Mouse (Mus musculus) pancreas, adult 10 weeks (tissue): ENCODE data around the gene Hid1. TPM values are rescaled to one million over a fixed set of nuclear protein-coding genes. Genes with fewer than 3 reads are reported as not detected.

Experiments
- polyA plus RNA-seq: library from polyadenylated mRNA; stranded (reverse); fragments of 350-450 nt; fragmentation: Illumina TruSeq; extraction: RNeasy Lipid Tissue Mini Kit (QIAGEN cat#74804); gene quantifications from one replicate; pipeline ENCODE4 v1.2.3, GENCODE M21; 2015; ENCODE audit warnings: low read depth, low replicate concordance; ENCODE audit not compliant: insufficient read depth

Hid1 gene
- 44.2 TPM for polyA plus RNA-seq

DNA sequence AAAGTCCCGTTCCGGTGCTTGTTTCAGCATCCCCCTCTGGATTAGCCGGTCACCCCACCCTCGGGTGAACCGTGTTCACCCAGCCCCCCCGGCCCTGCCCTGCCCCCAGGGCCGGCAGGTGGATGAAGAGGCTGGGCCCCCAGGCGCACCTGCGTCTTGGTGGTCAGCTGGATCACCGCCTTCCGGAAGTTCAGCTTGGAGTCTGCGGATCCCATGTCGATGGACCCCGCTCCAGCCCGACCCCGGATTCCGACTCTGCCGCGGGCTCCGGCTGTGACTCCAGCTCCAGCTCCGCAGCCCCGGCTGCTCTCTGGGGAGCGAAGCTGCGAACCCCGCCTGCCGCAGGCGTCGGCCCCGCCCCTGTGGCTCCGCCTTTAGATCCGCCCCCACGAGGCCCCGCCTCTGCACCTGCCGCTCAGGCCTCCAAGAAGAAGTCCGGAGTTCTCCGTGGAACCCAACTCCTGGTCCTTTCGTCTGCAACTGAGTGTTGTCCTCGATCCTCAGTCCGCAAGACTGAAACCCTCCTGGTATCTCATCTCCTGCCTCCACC lies at the start of gene Hid1:
TSS of gene Hid1 (minus strand) at position 362 of the 550 bp plus-strand sequence.

DNA sequence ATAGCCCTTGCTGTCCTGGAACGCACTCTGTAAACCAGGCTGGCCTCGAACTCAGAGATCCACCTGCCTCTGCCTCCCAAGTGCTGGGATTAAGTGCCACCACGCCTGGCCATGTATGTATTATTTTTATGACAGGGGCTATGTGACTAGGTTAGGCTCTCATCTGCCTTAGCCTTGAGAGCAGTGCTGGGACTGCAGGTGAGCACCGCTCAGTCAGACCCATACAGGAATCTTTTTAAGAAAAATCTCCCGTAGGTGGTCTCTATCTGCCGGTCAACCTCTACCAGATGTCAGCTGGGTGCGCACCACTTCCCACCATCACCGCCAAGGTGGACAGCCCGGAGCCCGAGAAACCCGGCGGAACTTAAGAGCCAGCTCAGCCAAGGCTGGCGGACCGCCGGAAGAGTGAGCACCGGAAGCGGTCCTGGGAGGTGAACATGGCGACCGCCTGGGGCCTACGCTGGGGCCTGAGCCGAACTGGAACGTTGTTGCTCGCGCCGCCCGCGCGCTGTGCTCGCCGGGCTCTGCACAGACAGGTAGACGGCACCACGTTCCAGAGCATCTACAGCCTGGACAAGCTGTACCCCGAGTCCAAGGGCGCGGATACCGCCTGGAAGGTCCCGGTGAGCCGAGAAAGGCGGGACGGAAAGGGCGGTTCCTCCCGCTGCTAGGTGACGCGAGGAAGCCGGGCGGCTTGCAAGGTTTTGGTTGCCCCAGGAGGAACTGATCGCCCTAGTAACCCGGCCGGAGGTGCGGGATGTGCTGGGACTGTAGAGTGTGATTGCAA lies 36.0 kb upstream of the Hid1 start, which contains the start of gene Mrpl58:
TSS of gene Mrpl58 (plus strand) at position 415 of the 787 bp plus-strand sequence.

DNA sequence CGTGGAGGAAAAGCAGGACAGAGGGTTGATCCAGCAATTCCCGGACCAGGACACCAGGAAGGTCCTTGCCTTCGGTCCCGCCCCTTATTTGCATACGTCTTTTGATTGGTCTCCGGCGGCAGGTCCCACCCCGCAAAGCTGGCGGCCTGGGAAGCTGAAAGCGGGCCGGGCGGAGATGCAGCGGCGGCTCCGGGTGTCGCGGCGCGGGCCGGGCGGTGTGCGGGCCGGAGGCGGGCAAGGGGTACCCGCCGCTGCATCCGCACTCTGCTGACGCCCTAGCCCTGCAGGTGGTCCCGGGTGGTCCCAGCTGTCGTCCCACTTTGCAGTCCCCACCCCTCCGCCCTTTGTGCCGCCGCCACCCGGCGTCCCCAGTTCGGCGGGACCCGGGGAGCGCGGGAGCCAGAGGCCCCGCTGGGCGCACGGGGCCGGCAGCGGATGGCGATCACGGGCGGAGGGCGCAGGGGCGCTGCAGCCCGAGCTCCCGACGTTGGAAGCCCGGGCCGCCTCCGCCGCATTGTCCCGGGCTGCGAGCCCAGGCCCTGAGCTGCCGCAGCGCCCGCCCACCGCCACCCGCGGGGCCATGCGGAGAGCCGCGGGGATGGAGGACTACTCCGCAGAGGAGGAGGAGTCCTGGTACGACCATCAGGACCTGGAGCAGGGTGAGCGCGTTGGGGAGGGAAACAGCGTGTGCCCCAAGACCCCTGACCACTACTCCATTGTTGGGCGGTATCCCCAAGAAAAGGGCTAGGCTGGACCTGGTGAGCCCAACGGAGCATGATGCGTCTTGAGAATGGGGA lies 14.4 kb upstream of the Hid1 start, which contains the start of gene Cdr2l:
TSS of gene Cdr2l (plus strand) at position 174 of the 797 bp plus-strand sequence.

DNA sequence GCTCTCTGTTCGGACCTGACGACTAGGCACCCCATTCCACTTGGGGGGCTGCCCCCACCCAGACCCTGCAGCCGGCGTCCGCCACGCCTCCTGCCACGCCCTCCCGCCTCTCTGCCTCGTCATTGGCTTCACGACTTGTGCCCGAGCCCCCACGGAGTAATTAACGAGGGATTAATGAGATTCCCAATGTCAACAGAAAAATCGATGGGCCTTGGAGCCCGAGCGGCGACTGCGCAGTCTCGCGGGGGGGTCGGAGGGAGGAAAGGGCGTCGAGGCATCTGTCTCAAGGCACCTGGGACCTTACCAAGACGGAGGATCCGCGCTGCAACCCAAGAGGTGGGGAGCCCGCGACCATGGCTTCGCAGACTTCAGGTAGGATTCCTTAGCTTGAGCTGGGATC lies 33.0 kb downstream of the Hid1 start, which contains the start of gene Otop3:
TSS of gene Otop3 (plus strand) at position 201 of the 400 bp plus-strand sequence.

DNA sequence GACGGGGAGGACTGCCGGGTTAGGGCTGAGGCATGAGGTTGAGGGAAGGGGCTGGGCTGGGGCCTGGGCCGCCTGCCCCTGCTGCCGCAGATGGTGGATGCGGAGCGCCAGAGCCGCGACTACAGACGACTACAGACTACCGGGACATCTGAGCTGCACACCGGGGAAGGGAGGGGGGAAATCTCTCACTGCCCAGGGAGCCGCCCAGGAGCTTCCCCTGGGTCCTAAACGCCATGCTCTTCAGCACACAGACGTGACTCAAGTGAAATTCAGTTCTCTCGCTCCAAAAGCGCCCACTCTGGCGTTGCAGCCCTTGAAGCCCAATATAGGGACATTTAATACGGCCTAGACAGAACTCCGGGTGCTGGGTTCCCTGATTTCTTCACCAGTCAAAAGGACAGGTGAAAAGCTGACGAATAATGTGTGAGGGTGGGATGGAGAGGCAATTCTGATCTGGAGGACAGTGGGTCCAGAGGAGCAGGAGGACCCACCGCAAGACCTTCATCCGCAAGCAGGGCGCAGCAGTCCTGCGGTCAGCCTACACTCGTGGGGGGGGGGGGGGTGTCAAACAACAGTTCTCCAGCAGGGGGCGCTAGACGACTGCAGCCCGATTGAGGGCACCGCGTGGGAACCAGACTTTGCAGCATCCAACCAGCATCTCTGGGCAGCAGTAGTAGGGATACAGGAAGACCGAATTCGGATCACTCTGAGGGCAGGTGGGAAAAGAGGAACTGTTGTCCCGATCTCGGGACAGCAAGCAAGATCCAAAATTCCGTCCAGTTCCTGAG lies 45.5 kb downstream of the Hid1 start, which contains the start of gene Ush1g:
TSS of gene Ush1g (minus strand) at position 136 of the 788 bp plus-strand sequence.

DNA sequence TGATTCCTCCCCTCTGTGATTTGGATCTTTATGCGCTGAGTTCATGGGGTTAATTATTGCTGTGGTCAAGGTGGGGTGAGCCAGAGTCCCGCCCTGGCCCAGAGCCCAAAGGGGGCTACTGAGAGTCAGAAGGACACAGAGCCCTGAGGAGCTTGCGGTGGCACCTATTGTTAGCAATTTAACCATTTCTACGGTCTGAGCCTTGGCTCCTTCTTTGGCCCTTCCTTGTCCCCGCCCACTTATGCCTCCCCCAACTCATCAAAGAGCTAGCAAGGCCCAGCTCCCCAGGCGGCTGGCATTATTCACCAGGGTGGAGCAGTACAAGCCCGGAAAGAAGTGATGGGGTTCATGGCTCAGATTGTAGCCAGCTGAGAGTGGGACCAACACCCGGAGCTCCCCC lies 60.7 kb downstream of the Hid1 start, which contains the start of gene Otop2:
TSS of gene Otop2 (plus strand) at position 301 of the 400 bp plus-strand sequence.

Other genes with a start within 250 kb of the Hid1 start
- gene Cd300lf, start 233.8 kb downstream of the Hid1 start, polyA plus RNA-seq: not detected
- 15.3 TPM for gene Slc9a3r1, start 204.4 kb downstream of the Hid1 start, polyA plus RNA-seq
- gene Tmem104, start 180.3 kb downstream of the Hid1 start, polyA plus RNA-seq: 2.5 TPM
- gene Nat9, start 179.9 kb downstream of the Hid1 start, polyA plus RNA-seq: 12.4 TPM
- 0.48 TPM for gene Grin2c, start 100.5 kb downstream of the Hid1 start, polyA plus RNA-seq
- 10.5 TPM for gene Fdxr, start 90.7 kb downstream of the Hid1 start, polyA plus RNA-seq
- gene Fads6, start 70.1 kb downstream of the Hid1 start, polyA plus RNA-seq: 3.3 TPM
- gene Otop2, start 60.6 kb downstream of the Hid1 start, polyA plus RNA-seq: not detected
- not detected for gene Ush1g, start 45.7 kb downstream of the Hid1 start, polyA plus RNA-seq
- gene Otop3, start 33.0 kb downstream of the Hid1 start, polyA plus RNA-seq: not detected
- 2.5 TPM for gene Cdr2l, start 14.2 kb upstream of the Hid1 start, polyA plus RNA-seq
- gene Mrpl58, start 36.0 kb upstream of the Hid1 start, polyA plus RNA-seq: 26.4 TPM
- 161 TPM for gene Atp5h, start 52.2 kb upstream of the Hid1 start, polyA plus RNA-seq
- 19.3 TPM for gene Kctd2, start 52.4 kb upstream of the Hid1 start, polyA plus RNA-seq
- not detected for gene Trim80, start 72.8 kb upstream of the Hid1 start, polyA plus RNA-seq
- gene Slc16a5, start 94.7 kb upstream of the Hid1 start, polyA plus RNA-seq: 2.6 TPM
- gene Armc7, start 107.9 kb upstream of the Hid1 start, polyA plus RNA-seq: 1.3 TPM
- 14.2 TPM for gene Nt5c, start 124.1 kb upstream of the Hid1 start, polyA plus RNA-seq
- gene Jpt1, start 146.6 kb upstream of the Hid1 start, polyA plus RNA-seq: 22.4 TPM
- gene Sumo2, start 168.5 kb upstream of the Hid1 start, polyA plus RNA-seq: 54.9 TPM
- gene Nup85, start 196.7 kb upstream of the Hid1 start, polyA plus RNA-seq: 28.3 TPM
- gene Mrps7, start 236.2 kb upstream of the Hid1 start, polyA plus RNA-seq: 16.0 TPM
- 10.9 TPM for gene Gga3, start 236.3 kb upstream of the Hid1 start, polyA plus RNA-seq
- gene Mif4gd, start 245.2 kb upstream of the Hid1 start, polyA plus RNA-seq: 27.7 TPM